Mouse (Mus musculus) thymus, adult 2 months (tissue): ENCODE results near the gene Tnrc6c.

Experiments
- CTCF ChIP-seq: fragments of 200-500 bp; IDR thresholded peaks from 2 replicates; pipeline ENCODE4 v1.5.1; 2012; ENCODE audit warnings: mild to moderate bottlenecking, control low read depth, low read length, moderate library complexity, borderline replicate concordance; ENCODE audit not compliant: control insufficient read depth, poor library complexity, insufficient read depth; ENCODE audit errors: extremely low read depth
- POLR2A ChIP-seq: fragments of 200-500 bp; IDR thresholded peaks from 2 replicates; pipeline ENCODE4 v1.6.1; 2012; ENCODE audit warnings: mild to moderate bottlenecking, low read length, control low read depth, moderate library complexity; ENCODE audit not compliant: control insufficient read depth, poor library complexity, insufficient read depth; ENCODE audit errors: extremely low read depth

DNA sequence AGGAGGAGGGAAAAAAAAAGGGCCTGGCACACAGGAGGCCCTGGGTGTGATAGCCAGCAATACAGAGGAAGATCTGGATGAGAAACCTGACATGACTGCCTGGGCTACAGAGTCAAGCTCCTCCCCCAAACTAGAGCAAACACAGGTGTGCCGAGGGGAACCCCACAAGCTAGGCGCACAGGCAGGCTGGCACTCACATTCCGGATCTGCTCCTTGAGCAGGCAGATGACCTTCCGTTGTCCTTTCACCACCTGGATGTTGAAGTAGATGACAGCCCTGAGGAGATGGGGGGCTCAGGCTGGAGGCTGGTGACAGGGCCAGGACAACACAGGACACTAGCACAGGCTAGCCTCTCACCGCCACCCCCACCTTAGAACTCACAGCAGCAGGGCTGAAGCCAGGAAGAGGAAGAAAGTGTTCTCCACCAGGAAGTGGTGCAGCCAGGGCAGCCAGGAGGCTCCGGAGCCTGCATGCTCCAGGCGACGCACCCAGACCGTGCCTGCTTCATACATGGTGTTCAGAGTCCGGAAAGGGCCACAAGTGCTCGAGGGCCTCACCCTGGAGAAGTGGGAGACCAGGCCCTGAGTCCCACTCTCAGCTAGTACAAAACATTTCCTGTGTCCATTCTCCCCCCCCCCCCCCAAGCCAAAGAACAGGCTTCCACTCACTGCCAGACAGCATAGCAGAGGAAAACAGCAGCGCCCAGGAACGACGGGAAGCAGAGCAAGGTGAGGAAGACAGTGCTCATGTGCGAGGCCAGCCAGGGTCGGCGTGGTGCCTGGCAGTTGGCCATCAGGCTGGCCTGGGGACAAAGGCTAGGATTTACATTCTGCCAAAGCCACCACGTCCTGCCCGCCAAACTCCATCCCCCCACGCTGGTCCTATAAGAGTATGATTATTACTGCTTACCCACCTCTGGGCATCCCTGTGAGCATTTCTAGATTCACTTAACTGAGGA lies 114.9 kb downstream of the Tnrc6c start:
- TF ChIP-seq CTCF (no peak), POLR2A (no peak)
